Mouse (Mus musculus) embryo, embryonic 10 days (tissue): ENCODE results near the gene Auts2.

Source experiments
- DNase-seq: peaks from one replicate; pipeline ENCODE4 v3.0.0-alpha.2; 2015; ENCODE audit warnings: low spot score

The Auts2 gene

GRCm38 (mm10) chr5:132388746-132389145 lies 154.4 kb downstream of the Auts2 start:
- DNase-seq, result no peak

GRCm38 (mm10) chr5:132385244-132385855 lies 157.8 kb downstream of the Auts2 start:
- no peak for DNase-seq

- DNase-seq, result no peak
Observed at GRCm38 (mm10) chr5:132380261-132380660, 162.9 kb downstream of the Auts2 start.

GRCm38 (mm10) chr5:132378977-132379376 lies 164.2 kb downstream of the Auts2 start:
- peak; percentile 57 for DNase-seq

- peak; percentile 2 for DNase-seq
Observed at GRCm38 (mm10) chr5:132375130-132375529, 168.0 kb downstream of the Auts2 start.

GRCm38 (mm10) chr5:132373471-132374075 lies 169.6 kb downstream of the Auts2 start:
- no peak for DNase-seq

- DNase-seq, result no peak
Observed at GRCm38 (mm10) chr5:132372605-132373004, 170.5 kb downstream of the Auts2 start.

GRCm38 (mm10) chr5:132368678-132369088 lies 174.5 kb downstream of the Auts2 start:
- peak; percentile 64 for DNase-seq

- DNase-seq, result peak; percentile 6
Observed at GRCm38 (mm10) chr5:132361276-132361675, 181.9 kb downstream of the Auts2 start.

DNA sequence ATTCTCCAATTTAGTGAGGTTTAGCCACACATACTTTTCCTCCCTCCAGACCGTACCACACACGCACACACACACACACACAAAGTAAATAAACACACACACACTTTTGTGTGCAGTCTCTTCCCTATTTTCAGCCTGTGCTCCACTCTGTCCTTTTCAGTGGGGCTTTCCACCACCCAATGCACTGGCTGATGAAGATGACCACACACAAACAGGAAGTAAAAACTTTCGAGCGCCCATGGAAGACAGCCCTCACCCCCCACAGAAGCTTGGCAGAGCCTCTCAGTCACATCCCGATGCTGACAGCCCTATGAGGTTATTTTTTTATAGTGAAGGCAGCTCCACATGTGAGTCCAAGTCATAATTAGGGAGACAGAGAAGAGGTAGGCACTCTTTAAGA lies 185.4 kb downstream of the Auts2 start:
- DNase-seq, result peak; percentile 2

DNA sequence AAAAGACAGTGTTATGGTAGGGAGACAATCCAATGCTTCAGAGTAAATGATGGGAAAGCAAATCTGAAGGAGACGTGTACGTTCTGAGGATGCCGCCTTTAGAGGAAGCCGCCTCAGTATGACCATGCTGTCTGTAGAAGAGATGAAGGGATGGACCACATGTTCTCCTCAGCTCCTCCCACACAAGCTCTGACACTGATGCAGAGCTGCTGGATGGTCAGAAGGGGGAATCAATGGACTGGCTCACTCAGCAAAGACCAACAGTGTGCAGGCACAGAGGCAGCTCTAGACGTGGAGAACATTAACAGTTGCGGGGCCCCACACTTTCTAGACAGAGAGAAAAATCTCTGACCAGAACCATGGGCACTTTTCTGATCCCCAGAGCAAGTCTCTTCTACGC lies 187.2 kb downstream of the Auts2 start:
- DNase-seq, result peak; percentile 6

GRCm38 (mm10) chr5:132352437-132352836 lies 190.7 kb downstream of the Auts2 start:
- DNase-seq, result no peak

DNA sequence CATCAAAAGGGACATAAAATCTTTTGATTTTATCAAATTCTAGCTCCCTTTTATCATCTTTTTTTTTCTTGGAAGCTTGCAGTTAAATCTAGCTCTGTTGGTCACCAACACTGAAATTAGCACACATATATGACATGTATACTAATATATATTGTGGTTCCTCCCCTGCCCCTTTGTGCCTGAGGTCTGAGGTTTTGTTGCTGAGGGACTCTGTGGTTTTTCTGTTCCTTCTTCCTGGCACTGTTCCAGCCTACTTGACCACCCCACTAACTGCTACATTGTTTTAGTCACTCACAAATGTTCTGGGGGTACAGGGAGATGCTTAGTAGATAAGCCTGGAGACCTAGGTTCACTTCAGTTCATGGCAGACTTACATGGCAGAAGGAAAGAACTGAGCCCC lies 192.0 kb downstream of the Auts2 start:
- DNase-seq, result no peak

DNA sequence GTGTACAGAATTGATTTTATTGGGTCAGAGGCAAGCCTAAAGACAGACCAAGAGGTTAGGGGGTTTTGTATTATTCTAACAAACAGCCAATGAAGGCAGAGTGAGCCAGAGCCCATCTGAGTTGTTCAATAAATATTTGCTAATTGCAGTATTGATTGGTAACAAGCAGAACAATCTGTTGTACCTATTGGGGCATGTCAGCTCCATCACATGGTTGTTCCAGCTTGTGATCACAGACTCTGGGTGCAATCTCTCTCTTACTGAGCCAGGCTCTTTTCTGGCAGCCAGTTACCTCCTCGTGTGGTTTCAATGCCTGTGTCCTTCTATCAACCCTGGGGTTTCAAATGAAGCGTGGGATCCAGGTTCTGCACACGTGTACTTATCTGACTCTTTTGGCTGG lies 201.8 kb downstream of the Auts2 start:
- DNase-seq, result no peak

DNA sequence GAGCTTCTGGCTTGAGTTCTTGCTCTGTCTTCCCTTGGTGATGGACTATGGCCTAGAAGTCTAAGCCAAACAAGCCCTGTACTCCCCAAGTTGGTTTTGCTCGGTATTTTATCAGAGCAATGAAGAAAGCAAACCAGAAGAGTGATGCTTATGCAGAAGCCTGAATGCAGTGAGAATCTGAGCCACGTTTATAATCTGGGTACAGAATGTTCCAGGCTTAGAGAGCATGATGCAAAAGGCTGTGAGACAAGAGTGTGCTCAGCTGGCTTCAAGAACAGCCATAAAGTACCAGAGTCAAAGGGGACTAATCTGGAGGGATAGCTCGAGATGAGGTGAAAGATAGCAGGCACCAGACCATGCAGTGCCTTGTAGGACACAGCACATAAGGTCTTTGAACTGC lies 205.5 kb downstream of the Auts2 start:
- no peak for DNase-seq

DNA sequence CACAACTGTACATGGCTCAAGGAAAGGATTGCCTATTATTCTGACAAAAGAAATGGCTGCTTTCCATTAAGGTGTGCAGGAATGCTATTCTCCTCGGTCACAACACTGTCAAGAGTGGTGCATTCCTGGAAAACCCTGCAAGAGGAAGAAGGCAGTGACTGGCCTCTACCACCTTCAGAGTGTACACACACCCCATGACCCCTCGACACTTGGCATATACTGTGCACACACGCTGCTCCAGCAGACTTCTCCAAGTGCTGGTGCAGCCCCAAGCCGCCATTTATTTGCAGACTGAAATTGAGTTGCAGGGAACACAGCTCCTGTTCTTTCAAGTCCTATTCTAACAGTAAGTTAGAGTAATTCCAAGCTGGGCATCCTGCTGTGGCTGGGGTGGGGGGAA lies 207.4 kb downstream of the Auts2 start:
- DNase-seq, result no peak

- DNase-seq, result no peak
Observed at GRCm38 (mm10) chr5:132334796-132335195, 208.3 kb downstream of the Auts2 start.

DNA sequence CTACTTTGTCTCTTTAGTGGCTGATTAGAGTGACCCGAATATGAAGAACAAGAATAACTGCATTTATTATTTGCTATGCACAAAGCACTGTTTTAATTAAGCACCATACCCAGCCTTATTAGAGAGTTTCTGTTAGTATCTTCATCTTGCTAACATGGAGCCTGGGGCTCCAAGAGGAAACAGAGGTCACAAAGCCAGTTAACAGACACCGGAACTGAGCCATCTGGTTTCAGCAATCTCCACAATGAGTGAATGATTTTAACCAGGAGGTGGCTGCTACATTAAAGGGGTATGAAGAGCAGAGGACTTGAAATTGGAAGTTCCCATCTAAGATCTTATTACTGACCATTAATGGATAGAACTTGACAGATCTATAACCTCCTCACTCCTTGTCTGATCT lies 209.4 kb downstream of the Auts2 start:
- DNase-seq, result peak; percentile 65

- DNase-seq, result no peak
Observed at GRCm38 (mm10) chr5:132332521-132332920, 210.6 kb downstream of the Auts2 start.

DNA sequence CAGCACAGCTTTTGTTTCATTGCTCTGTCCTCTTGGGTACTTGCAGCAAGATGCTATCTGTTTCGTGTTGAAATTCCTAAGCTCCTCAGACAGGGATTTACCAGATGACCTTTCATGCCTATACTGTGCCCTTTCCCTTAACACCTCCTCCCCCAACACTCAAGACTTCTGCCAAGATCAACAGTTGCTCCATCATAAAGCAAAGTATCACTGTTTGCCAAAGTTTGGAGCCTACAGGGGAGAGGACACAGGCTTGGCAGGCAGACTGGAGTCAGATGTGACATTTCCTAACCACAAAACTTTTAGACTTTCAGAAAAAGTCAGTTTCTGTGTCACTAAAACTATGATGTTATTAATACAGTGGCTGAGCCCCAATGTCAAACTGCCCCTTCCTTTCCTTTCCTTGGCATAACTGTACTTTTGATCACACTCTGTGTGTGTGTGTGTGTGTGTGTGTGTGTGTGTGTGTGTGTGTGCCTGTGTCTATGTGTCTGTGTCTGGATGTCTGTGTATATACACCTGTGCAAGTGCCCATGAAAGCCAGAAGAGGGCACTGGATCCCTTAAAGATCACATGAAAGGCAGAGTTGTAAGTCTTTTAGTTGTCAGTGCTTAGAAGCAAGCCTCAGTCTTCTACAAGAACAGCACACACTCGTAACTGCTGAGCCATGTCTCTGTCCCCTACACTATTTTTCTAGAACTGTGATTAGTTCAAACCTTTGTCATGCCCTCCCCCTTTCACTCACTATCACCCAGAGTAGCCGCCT lies 213.8 kb downstream of the Auts2 start:
- DNase-seq, result peak; percentile 25

- DNase-seq, result no peak
Observed at GRCm38 (mm10) chr5:132324246-132324883, 218.8 kb downstream of the Auts2 start.

GRCm38 (mm10) chr5:132323608-132324007 lies 219.5 kb downstream of the Auts2 start:
- no peak for DNase-seq

- DNase-seq, result no peak
Observed at GRCm38 (mm10) chr5:132322971-132323370, 220.2 kb downstream of the Auts2 start.
